Mouse (Mus musculus): ENCODE measurements around the gene Speg.

Gene Speg

GRCm38 (mm10) chr1:75463652-75464204, 88.6 kb downstream of the Speg start:
- DNase-seq, result no peak

- DNase-seq, result peak; percentile 68 to 72
Observed at GRCm38 (mm10) chr1:75467215-75467927, 92.3 kb downstream of the Speg start.

GRCm38 (mm10) chr1:75469287-75469825, 94.3 kb downstream of the Speg start:
- DNase-seq, result no peak

- no peak for DNase-seq
Observed at GRCm38 (mm10) chr1:75476441-75476840, 101.3 kb downstream of the Speg start.

GRCm38 (mm10) chr1:75477264-75477965, 102.3 kb downstream of the Speg start:
- DNase-seq, result peak; percentile 77 to 86

- no peak for DNase-seq
Observed at GRCm38 (mm10) chr1:75477966-75478290, 102.8 kb downstream of the Speg start.

GRCm38 (mm10) chr1:75478497-75478896, 103.4 kb downstream of the Speg start:
- DNase-seq, result peak; percentile 57 to 67

GRCm38 (mm10) chr1:75478916-75479634, 104.0 kb downstream of the Speg start, which contains the start of the genes Chpf and Tmem198:
Gene Chpf, minus strand, starts transcription at chr1:75479307.
Gene Tmem198, plus strand, starts transcription at chr1:75479532.
- DNase-seq, result peak; percentile 96 to 97

GRCm38 (mm10) chr1:75479635-75479989, 104.5 kb downstream of the Speg start:
- DNase-seq, result no peak

- DNase-seq, result no peak
Observed at GRCm38 (mm10) chr1:75480036-75480435, 104.9 kb downstream of the Speg start.

- no peak for DNase-seq
Observed at GRCm38 (mm10) chr1:75480735-75481134, 105.6 kb downstream of the Speg start.

Data from lung, adult 18-20 months (tissue).